Mouse (Mus musculus) C2C12 (cell line): ENCODE results near the gene Gm3573.
"Not testable (repeated sequence)": the region's sequence is repeated elsewhere in the genome, so short reads cannot be mapped to it uniquely, and the experiment has no call there.

Experiments used
- CEBPB ChIP-seq: IDR thresholded peaks from one replicate; pipeline ENCODE4 v1.6.1; 2011; ENCODE audit warnings: low read depth, mild to moderate bottlenecking, control low read depth, moderate library complexity
- CTCF ChIP-seq: IDR thresholded peaks from one replicate; pipeline ENCODE4 v1.5.1; 2011; ENCODE audit not compliant: control insufficient read depth, insufficient read depth, insufficient read length
- MYOD1 ChIP-seq: IDR thresholded peaks from one replicate; pipeline ENCODE4 v1.6.1; 2011; ENCODE audit warnings: low read depth; ENCODE audit not compliant: control insufficient read depth, insufficient read length
- USF1 ChIP-seq: IDR thresholded peaks from one replicate; pipeline ENCODE4 v1.6.1; 2011; ENCODE audit warnings: low read depth, mild to moderate bottlenecking, control low read depth, moderate library complexity

DNA sequence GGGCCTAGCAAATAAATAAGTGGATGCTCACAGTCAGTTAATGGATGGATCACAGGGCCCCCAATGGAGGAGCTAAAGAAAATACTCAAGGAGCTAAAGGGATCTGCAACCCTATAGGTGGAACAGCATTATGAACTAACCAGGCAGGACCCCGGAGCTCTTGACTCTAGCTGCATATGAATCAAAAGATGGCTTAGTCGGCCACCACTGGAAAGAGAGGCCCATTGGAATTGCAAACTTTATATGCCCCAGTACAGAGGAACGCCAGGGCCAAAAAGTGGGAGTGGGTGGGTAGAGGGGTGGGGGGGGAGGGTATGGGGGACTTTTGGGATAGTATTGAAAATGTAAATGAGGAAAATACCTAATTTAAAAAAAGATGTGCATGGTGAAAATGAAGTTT is 6.7 kb downstream of the Gm3573 start:
- not testable (repeated sequence) for TF ChIP-seq CTCF, USF1, CEBPB, MYOD1
